Mouse (Mus musculus) layer of hippocampus, postnatal 14 days (tissue): ENCODE data around the gene Stoml2. TPM values are rescaled to one million over a fixed set of nuclear protein-coding genes. Genes with fewer than 3 reads are reported as not detected.

Experiments used
- DNase-seq, 2 experiments: peaks; one replicate each; pipeline ENCODE4 v3.0.0; 2021 to 2022; ENCODE audit warnings: low spot score in 2 of 2, mixed read lengths in 1 of 2
- total RNA-seq, 2 experiments: library from RNA; stranded (reverse); gene quantifications; 2 replicates each; pipeline ENCODE4 v1.2.3; 2021

Gene Stoml2
- total RNA-seq, 2 experiments from 2014 or later, result 102 to 103 TPM

DNA sequence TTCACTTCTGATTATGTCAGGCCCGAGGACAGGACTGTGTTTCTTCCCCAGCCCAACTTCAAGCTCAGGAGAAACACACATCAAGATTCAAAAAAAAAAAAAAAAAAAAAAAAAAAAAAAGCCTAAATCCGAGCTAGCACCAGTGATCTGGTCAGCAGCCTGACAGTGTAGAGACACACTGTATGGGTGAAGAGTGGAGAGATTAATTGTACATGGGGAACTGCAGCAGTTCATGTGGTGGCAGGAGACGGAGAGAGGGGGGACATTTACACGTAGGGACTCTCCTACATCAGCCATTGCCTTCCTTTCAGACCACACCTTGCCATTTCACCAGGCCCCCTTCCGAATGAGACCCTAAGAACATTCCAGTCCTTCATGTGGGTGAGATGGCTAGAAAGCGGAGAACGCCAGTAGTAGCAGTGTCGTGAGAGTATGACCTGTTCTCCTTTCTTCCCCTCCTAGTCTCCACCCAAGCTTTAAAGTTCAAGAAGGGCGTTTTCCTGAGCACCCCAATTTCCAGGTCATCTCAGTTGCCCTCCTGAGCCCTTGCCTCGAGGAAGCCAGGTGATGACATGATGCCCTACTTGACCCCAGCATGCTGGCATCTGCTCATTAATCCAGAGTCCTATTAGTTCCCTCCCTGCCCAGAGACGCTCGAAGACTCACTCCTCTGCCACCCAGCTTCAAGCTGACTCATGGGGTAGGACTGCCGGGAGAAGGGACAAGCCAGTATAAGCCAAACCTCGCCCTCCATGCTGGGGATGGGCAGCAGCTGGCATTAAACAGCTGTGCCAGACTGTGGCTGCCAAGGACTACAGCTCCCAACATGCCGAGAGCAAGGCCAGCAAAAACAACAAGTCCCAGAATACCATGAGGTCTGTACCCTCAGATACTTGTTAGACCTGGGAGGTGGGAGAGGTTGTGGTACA, 7.3 kb upstream of the Stoml2 start:
- DNase-seq, result peak; percentile 45 to 63

DNA sequence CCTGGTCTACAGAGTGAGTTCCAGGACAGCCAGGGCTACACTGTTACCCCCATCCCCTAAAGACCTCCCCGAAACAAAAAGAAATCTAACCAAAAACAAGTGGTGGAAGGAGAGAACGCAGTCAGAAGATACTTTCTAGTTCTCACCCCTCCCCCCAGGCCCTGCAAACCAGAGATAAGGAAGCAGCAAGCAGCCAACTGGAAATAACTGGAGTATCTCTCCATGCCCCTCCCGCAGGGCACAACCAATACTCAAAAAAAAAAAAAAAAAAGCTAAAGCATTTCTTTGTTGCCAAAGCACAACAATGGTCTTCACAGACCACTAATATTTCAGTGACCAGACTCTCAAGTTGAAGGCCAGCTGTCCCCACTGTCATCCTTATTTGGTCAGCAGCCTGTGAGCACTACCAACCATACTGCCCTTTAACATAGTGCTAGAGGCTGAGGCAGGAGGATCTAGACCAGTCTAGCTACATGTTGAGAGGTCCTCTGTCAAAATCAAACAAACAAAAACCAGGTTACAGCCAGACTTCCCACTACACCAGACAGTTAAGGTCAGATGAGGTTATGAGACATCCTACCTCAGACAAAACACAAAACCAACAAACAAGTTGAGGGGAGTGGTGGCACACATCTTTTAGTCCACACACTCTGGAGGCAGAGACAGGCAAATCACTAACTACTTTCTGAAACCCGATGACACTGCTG, 6.5 kb upstream of the Stoml2 start:
- no peak for DNase-seq

DNA sequence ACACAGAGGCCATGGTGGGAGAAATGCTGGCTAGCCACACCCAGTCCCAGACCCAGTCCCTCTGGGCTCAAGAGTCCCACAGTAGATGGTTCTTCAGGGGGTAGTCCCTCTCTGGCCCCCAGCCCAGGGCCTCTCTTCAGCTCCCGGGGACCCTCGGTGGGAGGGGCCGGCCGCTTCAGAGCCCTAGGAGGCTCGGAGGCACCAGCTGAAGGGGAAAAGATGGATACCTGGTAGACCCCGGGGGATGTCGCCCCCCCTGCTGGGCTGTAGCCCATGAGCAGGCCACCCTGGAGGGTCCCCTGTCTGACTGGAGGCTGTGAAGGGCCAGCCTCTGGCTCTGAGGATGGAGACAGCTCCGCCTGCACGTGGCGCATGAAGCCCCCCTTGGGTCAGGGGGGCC, 4.8 kb upstream of the Stoml2 start:
- DNase-seq, result no peak

DNA sequence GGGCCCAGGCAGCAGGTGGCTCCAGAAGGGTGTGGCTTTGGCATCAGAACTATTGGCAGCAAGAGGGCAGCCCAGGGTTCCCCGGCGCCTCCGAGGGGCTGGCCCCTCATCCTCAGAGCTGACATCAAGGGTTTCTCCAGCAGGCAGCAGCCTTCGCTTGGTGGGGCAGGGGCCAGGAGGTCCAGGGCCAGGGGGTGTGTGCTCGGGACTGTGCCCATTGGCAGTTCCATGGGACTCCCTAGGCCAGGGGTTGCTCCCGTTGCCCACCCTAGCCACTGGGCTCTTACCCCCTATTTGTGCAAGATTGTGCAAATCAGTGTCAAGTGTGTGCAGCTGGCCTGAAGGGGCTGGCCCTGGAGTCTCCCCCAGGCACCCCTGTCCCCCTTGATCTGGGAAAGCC, 4.3 kb upstream of the Stoml2 start:
- no peak for DNase-seq

DNA sequence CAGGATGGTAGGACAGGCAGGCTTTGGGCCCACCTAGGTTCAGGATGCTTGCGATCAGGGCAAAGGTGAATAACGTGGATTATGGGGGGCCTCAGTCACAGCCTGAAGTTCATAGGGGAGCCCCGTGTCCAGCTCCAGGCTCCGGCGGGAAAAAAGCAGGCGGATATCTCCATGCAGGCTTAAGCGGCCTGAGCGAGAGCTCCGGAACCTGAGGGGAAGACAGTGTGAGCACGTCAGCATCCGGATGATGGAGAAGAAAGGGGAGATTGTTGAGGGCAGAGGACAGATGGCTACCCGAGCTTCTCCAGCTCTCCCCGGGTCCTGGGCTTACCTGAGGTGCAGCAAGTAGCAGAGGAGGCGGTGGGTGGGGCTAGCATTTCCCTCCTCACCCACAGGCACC, 2.0 kb upstream of the Stoml2 start:
- DNase-seq, result no peak

DNA sequence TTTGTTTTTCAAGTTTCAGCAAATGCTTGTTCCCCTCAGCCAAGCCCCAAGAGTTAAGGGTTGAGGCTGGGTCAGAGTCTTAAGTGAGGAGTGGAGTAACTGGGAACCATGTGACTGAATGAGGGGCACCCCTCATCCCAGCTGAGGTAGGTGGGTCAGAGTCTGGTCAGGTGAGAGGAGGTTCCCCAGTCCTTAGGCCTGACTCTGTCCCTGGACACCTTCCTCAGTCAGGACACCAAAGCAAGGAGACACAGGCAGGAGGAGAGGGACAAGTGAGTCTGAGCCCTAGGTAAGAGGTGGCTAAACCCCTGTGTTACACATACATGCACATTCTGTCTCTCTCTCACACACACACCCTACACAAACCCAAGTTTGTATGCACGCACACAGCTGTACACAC, 991 bp upstream of the Stoml2 start:
- no peak for DNase-seq

DNA sequence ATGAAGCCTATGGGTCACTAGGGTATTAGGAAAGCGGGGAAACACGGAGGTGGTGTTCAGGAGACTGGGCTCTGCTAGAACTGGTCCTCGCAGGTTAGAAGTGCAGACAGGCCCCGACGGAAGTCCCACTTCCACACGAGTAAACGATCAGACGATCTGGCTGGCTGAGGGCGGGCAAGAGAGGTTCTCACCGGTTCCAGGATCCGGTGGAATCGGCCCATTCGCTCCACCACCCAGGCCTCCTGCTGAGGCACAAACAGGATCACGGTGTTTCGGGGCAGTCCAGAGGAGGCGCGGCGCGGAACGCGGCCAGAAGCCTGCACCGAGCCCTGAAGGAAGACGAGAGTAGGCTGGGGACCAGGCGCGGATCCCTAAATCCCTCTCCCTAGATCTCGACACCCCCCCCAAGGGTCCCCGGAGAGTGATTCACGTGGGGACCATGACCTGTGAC, 705 bp downstream of the Stoml2 start:
- DNase-seq, result peak in 1 of 2 experiments; percentile 39

DNA sequence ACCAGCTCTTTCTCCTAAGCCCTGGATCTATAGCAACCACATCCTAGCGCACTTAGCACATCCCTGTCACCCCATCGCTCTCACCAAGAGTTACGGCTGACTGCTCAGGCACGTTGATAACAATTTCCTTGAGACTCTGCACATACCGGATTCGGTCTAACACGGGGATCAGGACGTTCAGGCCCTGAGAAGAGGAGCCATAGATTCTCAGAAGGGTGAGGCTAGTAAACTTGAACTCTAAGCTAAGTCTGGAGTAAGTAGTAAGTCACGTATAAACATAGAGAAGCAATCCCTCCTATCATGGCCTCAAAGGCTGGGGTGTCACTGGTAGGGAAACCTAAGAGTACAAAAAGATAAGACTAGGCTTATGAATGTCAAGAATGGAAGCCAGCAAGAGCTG, 1.2 kb downstream of the Stoml2 start:
- no peak for DNase-seq

DNA sequence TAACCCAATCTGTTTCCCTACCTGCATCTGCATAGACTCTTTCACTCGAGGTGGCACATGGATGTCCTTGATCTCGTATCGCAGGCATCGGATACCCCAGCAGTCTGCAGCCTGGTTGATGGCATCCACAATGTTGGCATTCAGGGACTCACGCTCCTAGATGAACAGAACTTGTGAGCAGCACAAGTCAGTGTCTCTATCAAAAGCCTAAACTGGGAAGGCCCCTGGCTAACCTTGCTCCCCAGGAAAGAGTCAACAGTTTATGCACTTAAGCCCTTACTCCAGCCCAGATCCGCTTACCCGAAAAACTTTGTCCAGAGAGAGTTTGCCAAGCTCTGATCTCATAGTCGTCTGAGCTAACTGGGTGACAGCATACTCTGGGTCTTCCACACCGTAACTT, 1.8 kb downstream of the Stoml2 start:
- DNase-seq, result no peak

DNA sequence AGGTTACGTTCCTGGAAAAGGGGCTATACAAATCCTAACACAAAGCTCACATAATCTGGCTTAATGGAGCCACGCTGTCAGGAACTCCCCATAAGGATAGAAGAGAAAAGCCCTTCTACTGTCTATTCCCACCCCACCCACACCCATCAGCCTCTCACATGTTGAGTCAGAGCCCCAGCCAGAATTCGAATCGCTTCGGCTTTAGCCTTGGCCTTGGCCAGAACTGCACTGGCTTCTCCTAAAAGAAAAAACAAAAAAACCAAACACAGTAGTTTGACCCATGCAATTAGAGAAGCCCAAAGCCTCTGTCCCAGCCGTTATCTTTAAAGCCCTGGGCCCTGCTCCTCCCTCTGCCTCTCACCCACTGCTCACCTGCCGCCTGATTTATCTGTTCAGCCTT, 2.4 kb downstream of the Stoml2 start:
- DNase-seq, result no peak

DNA sequence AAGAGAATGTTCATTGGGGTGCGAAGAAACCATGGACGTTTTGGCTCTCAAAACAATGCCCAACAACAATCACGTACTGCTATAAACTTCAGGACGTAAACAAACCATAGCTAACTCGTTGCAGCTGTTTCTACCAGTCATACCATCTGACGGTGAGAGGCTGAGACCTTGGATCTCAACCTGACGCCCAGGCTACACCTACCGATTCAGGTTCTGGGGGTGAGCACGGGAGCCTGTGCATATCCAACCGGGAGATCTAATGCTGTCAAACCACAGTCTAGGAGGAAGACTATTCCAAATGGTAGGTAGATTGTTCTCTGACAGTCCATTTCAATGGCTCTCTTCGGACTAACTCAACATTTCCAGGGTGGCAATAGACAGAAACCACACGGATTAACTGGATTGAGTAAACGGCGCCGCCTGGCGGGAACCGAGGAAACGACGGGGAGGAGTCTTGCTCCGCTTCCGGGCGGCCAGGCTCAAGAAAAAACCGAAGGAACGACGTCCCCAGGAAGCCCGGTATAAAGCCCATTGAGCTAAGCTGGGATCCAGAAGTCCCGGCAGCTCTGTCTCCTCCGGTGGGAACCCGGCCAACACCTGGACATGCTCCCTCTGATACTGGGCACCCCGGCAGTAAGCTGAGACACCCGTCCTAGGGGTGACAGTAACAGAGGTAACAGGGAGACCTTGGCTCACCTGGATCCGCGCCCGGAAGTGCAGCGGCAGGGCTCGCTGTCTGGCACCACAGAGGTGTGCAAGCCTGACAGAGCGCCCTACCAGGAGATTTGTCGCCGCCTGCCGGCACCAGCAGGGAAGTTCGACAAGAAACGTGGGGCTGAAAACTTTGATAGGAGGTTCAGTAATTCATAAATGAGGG, 6.2 kb downstream of the Stoml2 start, which contains the start of gene Pigo:
Pigo (minus strand) TSS at position 736 of the 877 bp plus-strand sequence.
- DNase-seq, result peak; percentile 96 to 99

DNA sequence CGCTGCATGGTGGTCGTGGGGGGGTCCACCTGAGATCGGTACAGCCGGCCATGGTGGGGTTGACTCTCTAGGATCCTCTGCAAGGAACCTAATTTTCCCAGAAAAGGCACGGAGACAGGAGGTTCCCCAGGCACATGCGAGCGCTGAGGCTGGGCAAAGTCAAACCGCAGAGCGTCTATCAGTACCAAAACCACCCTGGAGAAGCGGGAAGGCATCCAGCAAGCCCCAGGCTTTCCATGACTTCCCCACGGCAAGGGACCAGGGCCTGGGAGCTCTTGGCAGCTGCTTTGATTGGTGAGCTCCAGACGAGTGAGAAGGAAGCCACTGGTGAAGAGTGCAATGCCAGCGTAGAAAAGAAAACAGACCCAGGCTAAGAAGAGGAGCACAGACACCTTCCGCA, 6.8 kb downstream of the Stoml2 start:
- DNase-seq, result no peak

DNA sequence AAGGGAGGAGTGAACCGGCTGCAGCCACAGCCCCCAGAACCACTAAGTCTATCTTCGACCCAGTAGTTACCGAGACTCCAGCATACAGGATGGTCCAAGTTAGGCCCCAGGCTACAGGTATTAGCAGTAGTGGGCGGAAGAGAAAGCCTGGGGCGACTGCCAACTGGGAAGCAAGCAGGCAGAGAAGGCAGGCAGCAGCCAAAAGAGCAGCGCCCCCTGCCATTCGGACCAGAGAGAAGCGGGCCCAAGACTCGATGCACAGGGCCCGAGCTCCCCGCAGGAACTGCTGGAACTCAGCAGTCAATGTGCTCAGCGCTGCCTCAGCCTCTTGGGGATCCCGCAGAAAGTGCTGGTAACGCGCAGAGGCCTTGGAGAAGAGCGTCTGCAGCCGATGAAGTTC, 10.2 kb downstream of the Stoml2 start:
- no peak for DNase-seq

DNA sequence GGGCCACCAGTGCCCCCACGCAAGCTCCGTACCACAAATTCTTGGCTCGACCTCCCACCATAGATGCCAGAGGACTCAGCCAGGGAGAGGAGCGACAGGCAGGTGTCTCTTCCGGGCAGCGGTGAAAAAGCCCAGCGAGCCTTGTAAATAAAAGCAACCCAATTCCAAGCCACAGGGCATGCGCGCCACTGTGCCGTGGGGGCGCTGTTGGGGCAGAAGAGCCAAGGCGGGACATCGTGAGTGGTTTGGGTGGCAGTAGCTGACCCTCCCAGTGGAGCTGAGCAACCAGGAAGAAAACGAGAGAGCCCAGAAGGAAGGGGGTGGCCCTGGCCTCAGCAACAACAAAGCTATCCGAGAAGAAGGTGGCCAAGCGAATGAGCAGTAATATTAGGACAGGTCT, 10.6 kb downstream of the Stoml2 start:
- DNase-seq, result no peak

DNA sequence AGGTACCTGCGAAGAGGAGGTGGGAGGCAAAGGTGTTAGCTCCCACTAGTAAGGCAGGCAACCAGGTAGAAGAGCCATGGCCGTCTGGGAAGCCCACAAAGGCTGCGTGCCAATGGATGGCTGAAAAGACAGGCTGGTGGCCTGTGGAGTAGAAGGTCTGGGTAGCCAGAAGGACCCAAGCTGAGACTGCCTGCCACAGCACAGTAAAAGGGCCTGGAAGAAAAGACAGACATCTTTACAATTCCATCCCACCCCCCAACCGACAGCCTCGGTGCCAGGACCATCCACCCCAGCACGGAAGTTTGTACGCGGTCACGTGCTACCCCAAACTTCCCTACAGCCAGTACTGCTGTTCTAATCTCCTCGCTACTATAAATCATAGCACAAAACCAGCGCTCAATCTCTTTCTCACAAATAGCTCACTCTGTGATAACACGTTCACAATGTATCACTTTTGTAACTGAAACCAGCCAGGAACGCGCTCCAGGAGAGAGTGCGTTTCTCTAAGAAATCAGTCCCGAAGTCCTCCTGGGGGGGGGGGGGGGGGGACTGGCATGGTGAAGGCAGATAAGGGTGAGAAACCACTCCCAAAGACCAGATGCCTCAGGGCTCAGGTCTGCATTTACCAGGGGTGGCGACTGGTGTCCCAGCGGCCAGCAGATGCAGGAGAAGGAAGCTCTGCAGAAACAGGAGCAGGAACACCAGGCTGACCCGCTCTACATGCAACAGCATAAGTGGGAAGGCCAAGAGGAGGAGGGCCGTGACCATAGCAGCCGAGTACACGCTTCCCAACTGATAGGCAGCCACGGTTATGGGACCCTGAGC, 11.7 kb downstream of the Stoml2 start:
- no peak for DNase-seq

DNA sequence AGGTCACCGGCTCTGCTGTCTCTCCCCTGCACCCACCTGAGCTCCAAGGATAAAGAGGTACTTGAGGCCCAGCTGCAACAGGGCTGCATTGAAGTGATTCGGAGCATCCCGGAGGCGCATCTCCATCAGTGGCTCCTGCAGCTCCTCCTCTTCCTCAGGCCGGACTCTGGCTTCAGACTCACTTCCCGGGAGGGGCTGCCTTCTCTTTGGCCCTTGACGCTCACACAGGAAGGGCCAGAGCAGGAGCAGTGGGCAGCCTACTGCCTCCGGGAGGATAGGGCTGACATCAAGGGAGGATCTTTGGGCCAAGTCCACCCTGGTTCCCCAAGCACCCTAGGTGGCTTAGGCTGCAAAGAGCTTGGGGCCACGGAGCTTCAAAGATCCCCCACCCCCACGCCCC, 12.3 kb downstream of the Stoml2 start:
- DNase-seq, result no peak

DNA sequence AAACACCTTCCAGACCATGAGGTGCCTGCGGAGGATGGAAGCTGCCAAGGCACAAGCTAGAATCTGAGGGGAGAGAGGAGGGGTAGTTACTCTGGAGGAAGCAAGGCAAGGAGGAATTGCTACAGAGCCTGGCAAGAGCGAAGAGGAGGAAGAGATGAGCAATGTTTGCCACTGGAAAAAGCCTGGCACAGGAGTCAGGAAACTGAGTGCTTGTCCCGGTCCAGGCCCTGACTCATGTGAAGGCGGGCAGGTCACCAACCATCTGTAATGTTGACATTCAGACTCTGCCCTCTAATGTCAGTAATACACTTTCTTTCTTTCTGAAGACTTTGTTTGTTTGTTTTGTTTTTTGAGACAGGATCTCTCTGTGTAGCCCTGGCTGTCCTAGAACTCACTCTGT, 13.4 kb downstream of the Stoml2 start:
- no peak for DNase-seq

DNA sequence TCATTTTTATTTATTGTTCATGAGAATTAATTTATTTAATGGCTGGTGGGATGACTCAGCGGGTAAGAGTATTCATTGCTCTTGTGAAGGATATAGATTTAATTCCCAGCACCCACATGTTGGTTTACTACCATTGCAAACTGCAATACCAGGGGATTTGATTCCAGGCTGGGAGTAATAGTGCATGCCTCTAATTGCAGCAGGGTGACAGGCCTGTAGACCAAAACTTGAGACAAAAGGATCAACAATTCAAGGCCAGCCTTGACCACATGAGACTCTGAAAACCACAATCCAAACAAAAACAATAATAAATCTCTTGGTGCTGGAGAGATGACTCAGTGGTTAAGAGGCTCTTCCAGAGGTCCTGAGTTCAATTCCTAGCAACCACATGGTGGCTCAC, 19.4 kb downstream of the Stoml2 start:
- no peak for DNase-seq

DNA sequence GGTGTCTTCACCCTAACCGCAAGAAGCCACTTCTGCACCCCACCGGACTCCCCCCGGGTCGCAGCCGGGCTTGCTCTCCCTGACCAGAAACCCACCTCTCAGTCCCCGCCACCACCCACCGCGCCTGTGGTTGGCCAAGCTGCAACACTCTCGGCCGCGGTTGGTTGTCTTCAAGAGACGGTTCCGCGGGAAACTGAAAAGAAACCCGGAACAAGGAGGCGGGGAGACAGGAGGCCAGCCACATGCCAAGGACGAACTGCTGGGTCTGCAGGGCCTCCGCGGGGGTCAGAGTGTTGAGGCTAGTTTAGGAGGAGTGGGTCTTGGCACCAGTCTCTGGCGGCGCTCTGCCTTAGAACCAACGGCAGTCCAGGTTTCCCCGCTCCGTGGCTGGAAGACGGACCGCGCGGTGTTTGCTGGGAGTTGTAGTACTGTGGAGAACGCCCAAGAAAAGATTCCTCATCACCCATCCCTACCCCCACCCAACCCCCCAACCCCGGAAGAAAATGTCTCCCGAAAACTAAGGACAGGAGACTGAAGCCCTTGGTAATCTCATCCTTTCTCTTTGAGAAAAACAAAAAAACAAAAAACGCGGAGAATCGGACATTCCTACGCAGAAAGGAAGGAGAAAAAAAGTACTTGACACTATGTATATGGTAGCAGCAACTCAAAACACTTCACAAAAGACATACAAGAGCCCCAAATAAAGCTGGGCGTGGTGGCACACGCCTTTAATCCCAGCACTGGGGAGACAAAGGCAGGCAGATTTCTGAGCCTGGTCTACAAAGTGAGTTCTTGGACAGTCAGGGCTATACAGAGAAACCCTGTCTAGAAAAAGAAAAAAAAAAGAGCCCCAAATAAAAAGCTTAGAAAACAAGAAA, 21.1 kb downstream of the Stoml2 start, which contains the start of gene Fancg:
Fancg (minus strand) TSS at position 346 of the 878 bp plus-strand sequence.
- peak; percentile 78 to 85 for DNase-seq
